Mouse (Mus musculus): ENCODE measurements around the gene Steap1.

Gene Steap1

GRCm38 (mm10) chr5:5748866-5749682 lies at the start of gene Steap1:
Gene Steap1, minus strand, starts transcription at chr5:5749326.
- DNase-seq (ENCODE audit: inconsistent ontology term) = peak; percentile 93

GRCm38 (mm10) chr5:5787106-5787505 lies 38.0 kb upstream of the Steap1 start:
- DNase-seq (ENCODE audit: inconsistent ontology term) = no peak

- DNase-seq (ENCODE audit: inconsistent ontology term) = no peak
These were observed 7.4 kb upstream of the Steap1 start for GRCm38 (mm10) chr5:5756392-5757019.

GRCm38 (mm10) chr5:5755039-5755438 lies 5.9 kb upstream of the Steap1 start:
- DNase-seq (ENCODE audit: inconsistent ontology term) = no peak

GRCm38 (mm10) chr5:5749772-5750222 lies 671 bp upstream of the Steap1 start:
- DNase-seq (ENCODE audit: inconsistent ontology term) = peak; percentile 54

GRCm38 (mm10) chr5:5734445-5734844 lies 14.7 kb downstream of the Steap1 start:
- no peak for DNase-seq (ENCODE audit: inconsistent ontology term)

- no peak for DNase-seq (ENCODE audit: inconsistent ontology term)
These were observed 16.3 kb downstream of the Steap1 start for GRCm38 (mm10) chr5:5732858-5733257.

GRCm38 (mm10) chr5:5732208-5732607 lies 16.9 kb downstream of the Steap1 start:
- DNase-seq (ENCODE audit: inconsistent ontology term) = no peak

GRCm38 (mm10) chr5:5729904-5730303 lies 19.2 kb downstream of the Steap1 start:
- DNase-seq (ENCODE audit: inconsistent ontology term) = peak; percentile 17

- DNase-seq (ENCODE audit: inconsistent ontology term) = no peak
These were observed 26.9 kb downstream of the Steap1 start for GRCm38 (mm10) chr5:5722217-5722616.

- DNase-seq (ENCODE audit: inconsistent ontology term) = no peak
These were observed 38.1 kb downstream of the Steap1 start for GRCm38 (mm10) chr5:5711032-5711431.

GRCm38 (mm10) chr5:5707341-5708278 lies 41.5 kb downstream of the Steap1 start:
- no peak for DNase-seq (ENCODE audit: inconsistent ontology term)

GRCm38 (mm10) chr5:5705019-5705418 lies 44.1 kb downstream of the Steap1 start:
- DNase-seq (ENCODE audit: inconsistent ontology term) = no peak

- no peak for DNase-seq (ENCODE audit: inconsistent ontology term)
These were observed 48.7 kb downstream of the Steap1 start for GRCm38 (mm10) chr5:5700386-5700785.

- DNase-seq (ENCODE audit: inconsistent ontology term) = no peak
These were observed 50.3 kb downstream of the Steap1 start for GRCm38 (mm10) chr5:5698830-5699229.

- DNase-seq (ENCODE audit: inconsistent ontology term) = no peak
These were observed 53.7 kb downstream of the Steap1 start for GRCm38 (mm10) chr5:5695401-5695942.

GRCm38 (mm10) chr5:5693956-5694653 lies 55.0 kb downstream of the Steap1 start, which contains the start of gene Steap2:
Gene Steap2, minus strand, starts transcription at chr5:5694578.
- DNase-seq (ENCODE audit: inconsistent ontology term) = peak; percentile 89

GRCm38 (mm10) chr5:5693541-5693955 lies 55.6 kb downstream of the Steap1 start:
- no peak for DNase-seq (ENCODE audit: inconsistent ontology term)

- no peak for DNase-seq (ENCODE audit: inconsistent ontology term)
These were observed 56.9 kb downstream of the Steap1 start for GRCm38 (mm10) chr5:5692167-5692738.

GRCm38 (mm10) chr5:5688945-5689540 lies 60.1 kb downstream of the Steap1 start:
- no peak for DNase-seq (ENCODE audit: inconsistent ontology term)
